Mouse (Mus musculus) embryonic fibroblast, embryonic 13.5 days (primary cell): ENCODE data around the gene Smyd2. TPM values are rescaled to one million over a fixed set of nuclear protein-coding genes. Genes with fewer than 3 reads are reported as not detected.

Experiments
- H3K27ac ChIP-seq: 2 replicates; pipeline ENCODE4 v1.5.1; 2012; ENCODE audit warnings: low read length, control low read depth, inconsistent platforms; ENCODE audit not compliant: insufficient read depth
- H3K4me1 ChIP-seq: 2 replicates; pipeline ENCODE4 v1.6.1; 2011; ENCODE audit warnings: low read length; ENCODE audit not compliant: control insufficient read depth, insufficient read depth
- H3K4me3 ChIP-seq: 2 replicates; pipeline ENCODE4 v1.5.1; 2011; ENCODE audit warnings: mild to moderate bottlenecking, control low read depth, low read length; ENCODE audit not compliant: insufficient read depth
- CTCF ChIP-seq: IDR thresholded peaks from 2 replicates; pipeline ENCODE4 v1.5.1; 2011; ENCODE audit warnings: mild to moderate bottlenecking, control low read depth, low read length, moderate library complexity, borderline replicate concordance; ENCODE audit not compliant: insufficient read depth
- POLR2A ChIP-seq: IDR thresholded peaks from 2 replicates; pipeline ENCODE4 v1.6.1; 2011; ENCODE audit warnings: low read depth, mild to moderate bottlenecking, control low read depth, low read length, moderate library complexity
- polyA plus RNA-seq: library from polyadenylated mRNA; stranded (reverse); fragments of >200 nt; gene quantifications from 2 replicates; pipeline ENCODE4 v1.2.4, GENCODE M21; 2011; ENCODE audit warnings: low read depth; ENCODE audit not compliant: missing spikeins, insufficient read length

Gene Smyd2
- 47.4 and 48.6 TPM in 2 replicates for polyA plus RNA-seq

GRCm38 (mm10) chr1:189921818-189922592 lies at the start of gene Smyd2:
Smyd2 (minus strand) TSS chr1:189922363.
- no peak for TF ChIP-seq CTCF
- no peak; the same call in none of the 2 replicates for TF ChIP-seq POLR2A
- Histone ChIP-seq H3K4me3 (peak within 1 kb of the TSS; percentile 70), H3K4me1 (peaks cover 12% of the 10 kb centered on the region), H3K27ac (no peak within 1 kb of the TSS)

GRCm38 (mm10) chr1:189970381-189970780 lies 48.2 kb upstream of the Smyd2 start:
- H3K4me1 ChIP-seq = no peaks in the 10 kb centered on the region
- TF ChIP-seq CTCF (no peak), POLR2A (no peak)
- no peak overlapping the region for H3K4me3 ChIP-seq
- H3K27ac ChIP-seq = no peak overlapping the region

- TF ChIP-seq CTCF (no peak), POLR2A (no peak)
- Histone ChIP-seq H3K27ac (no peak overlapping the region), H3K4me1 (no peaks in the 10 kb centered on the region), H3K4me3 (no peak overlapping the region)
Measured at GRCm38 (mm10) chr1:189968027-189968426, 45.9 kb upstream of the Smyd2 start.

- no peak overlapping the region for H3K27ac ChIP-seq
- TF ChIP-seq CTCF (no peak), POLR2A (no peak)
- no peaks in the 10 kb centered on the region for H3K4me1 ChIP-seq
- no peak overlapping the region for H3K4me3 ChIP-seq
Measured at GRCm38 (mm10) chr1:189960481-189960880, 38.3 kb upstream of the Smyd2 start.

GRCm38 (mm10) chr1:189959802-189960201 lies 37.6 kb upstream of the Smyd2 start:
- TF ChIP-seq POLR2A = no peak
- no peak for TF ChIP-seq CTCF
- Histone ChIP-seq H3K27ac (no peak overlapping the region), H3K4me3 (no peak overlapping the region), H3K4me1 (no peaks in the 10 kb centered on the region)

- H3K4me1 ChIP-seq = no peaks in the 10 kb centered on the region
- H3K4me3 ChIP-seq = no peak overlapping the region
- TF ChIP-seq CTCF = no peak
- TF ChIP-seq POLR2A = no peak
- no peak overlapping the region for H3K27ac ChIP-seq
Measured at GRCm38 (mm10) chr1:189951861-189952260, 29.7 kb upstream of the Smyd2 start.

GRCm38 (mm10) chr1:189947411-189947810 lies 25.2 kb upstream of the Smyd2 start:
- Histone ChIP-seq H3K4me1 (no peaks in the 10 kb centered on the region), H3K27ac (no peak overlapping the region), H3K4me3 (no peak overlapping the region)
- no peak for TF ChIP-seq CTCF
- no peak for TF ChIP-seq POLR2A

GRCm38 (mm10) chr1:189946126-189946525 lies 24.0 kb upstream of the Smyd2 start:
- Histone ChIP-seq H3K4me1 (no peaks in the 10 kb centered on the region), H3K4me3 (no peak overlapping the region), H3K27ac (no peak overlapping the region)
- TF ChIP-seq POLR2A (no peak), CTCF (no peak)

- TF ChIP-seq POLR2A (no peak), CTCF (no peak)
- Histone ChIP-seq H3K4me3 (no peak overlapping the region), H3K4me1 (no peaks in the 10 kb centered on the region), H3K27ac (no peak overlapping the region)
Measured at GRCm38 (mm10) chr1:189941786-189942185, 19.6 kb upstream of the Smyd2 start.

GRCm38 (mm10) chr1:189936436-189937105 lies 14.4 kb upstream of the Smyd2 start:
- H3K27ac ChIP-seq = no peak overlapping the region
- no peak for TF ChIP-seq POLR2A
- no peak for TF ChIP-seq CTCF

More at GRCm38 (mm10) chr1:189936436-189937105, 14.4 kb upstream of the Smyd2 start:
- Histone ChIP-seq H3K4me3 (no peak overlapping the region), H3K4me1 (no peaks in the 10 kb centered on the region)
